Mouse (Mus musculus) lung, postnatal 0 days (tissue): ENCODE data around the gene Vgll1.

Experiments used
- CTCF ChIP-seq: IDR thresholded peaks from 2 replicates; pipeline ENCODE4 v1.5.1; 2016; ENCODE audit warnings: antibody characterized with exemption, mild to moderate bottlenecking
- EP300 ChIP-seq: IDR thresholded peaks from 2 replicates; pipeline ENCODE4 v1.6.1; 2016; ENCODE audit warnings: antibody characterized with exemption, mild to moderate bottlenecking, control low read depth

DNA sequence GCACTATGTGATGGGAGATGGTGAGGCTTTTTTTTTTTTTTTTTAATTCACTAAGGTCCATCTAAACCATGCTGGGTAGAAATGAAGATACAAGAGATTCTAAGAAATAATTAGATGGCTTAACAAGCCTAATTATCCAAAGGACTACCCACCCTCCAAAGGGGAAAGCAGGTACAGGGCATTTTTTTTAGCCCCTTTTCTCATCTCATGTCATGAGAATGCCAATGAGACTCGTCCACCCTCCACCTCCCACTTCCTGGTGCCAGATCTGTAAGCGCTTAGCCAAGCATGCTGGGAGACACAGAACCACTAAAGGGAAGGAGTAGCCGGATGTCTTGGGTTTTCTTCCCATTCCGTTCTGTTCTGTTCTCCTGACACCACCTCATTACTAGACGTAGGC, 45.1 kb upstream of the Vgll1 start, which contains the start of gene Brs3:
- TF ChIP-seq CTCF (no peak), EP300 (no peak)
